Mouse (Mus musculus): Measurements from ENCODE around the gene Nucb1.
"Not testable (repeated sequence)": the region's sequence is repeated elsewhere in the genome, so short reads cannot be mapped to it uniquely, and the experiment has no call there.

- not testable (repeated sequence) for TF ChIP-seq CTCF (conservative IDR thresholded peaks at IDR 0.05; ENCODE audit: insufficient read depth, insufficient read length, low read depth, low read length)
- peak; percentile 89 for TF ChIP-seq POLR2A (IDR thresholded peaks at IDR 0.05; ENCODE audit: low read depth, low read length)
Observed at GRCm38 (mm10) chr7:45459564-45460140, 50.6 kb downstream of the Nucb1 start, which contains the start of gene Ftl1.

Measured in kidney, adult 2 months (tissue).